Mouse (Mus musculus): ENCODE results near the gene Mest. TPM values are rescaled to one million over a fixed set of nuclear protein-coding genes. Genes with fewer than 3 reads are reported as not detected.

The Mest gene
- polyA plus RNA-seq, 1 experiment from 2014 or later: 780 TPM

DNA sequence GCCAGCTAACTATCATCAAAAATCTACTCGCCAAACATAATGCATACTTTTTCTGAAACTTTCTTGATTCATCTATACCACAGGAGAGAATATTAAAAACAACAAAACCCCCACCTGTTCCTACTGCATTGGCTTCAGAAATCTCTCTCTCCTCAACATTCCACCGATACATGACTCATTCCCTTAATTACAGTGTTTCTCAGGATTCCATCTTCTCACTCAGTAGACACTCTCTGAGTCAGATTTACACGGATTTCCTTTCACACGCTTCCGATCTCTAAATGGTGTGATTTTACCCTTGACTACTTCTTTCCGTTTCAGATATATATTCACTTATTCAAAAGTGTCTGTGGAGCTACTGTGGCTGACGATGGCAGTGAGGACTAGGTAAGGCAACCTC, 36.1 kb upstream of the Mest start:
- Histone ChIP-seq H3K27me3 (replicated peaks) (no peaks in the 10 kb centered on the region), H3K9me3 (no peaks in the 10 kb centered on the region), H3K4me1 (peaks cover 9% of the 10 kb centered on the region), H3K27ac (no peak overlapping the region), H3K36me3 (no peaks in the 10 kb centered on the region), H3K9ac (no peak overlapping the region), H3K4me3 (replicated peaks) (no peak overlapping the region), H3K4me2 (no peak overlapping the region)
- WGBS: 85% methylated on average over 7 of the region's 7 CpGs
- ATAC-seq (ENCODE audit: insufficient read depth, low FRiP score, low read depth): no peak

DNA sequence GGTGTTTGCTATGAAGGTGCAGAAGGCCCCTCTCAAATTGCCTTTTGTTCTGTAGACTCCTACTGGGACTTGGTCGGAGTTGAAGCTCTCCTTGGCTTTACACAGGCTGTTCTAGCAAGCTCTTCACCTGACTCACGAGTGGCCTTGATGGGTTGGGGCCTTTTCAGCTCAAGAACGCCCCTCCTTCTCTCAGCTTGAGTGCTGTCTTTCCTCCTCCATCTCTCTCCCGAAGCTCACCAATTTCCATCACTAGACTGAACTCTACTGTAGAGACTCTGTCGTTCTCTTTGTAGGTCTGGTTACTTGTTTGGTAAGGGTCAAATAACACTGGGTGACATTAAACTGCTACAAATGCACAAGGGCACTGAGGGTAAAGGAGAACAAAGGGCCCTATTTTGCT, 30.5 kb upstream of the Mest start:
- H3K4me3 ChIP-seq (replicated peaks): peak overlapping the region; percentile 51
- peak overlapping the region; percentile 90 for H3K27ac ChIP-seq
- no peaks in the 10 kb centered on the region for H3K36me3 ChIP-seq
- WGBS: 66% methylated on average over 5 of the region's 5 CpGs
- H3K4me2 ChIP-seq: peak overlapping the region; percentile 61
- no peak for ATAC-seq (ENCODE audit: insufficient read depth, low FRiP score, low read depth)
- peak overlapping the region; percentile 0; the same call in 1 of the 2 replicates for H3K9ac ChIP-seq
- peaks cover 6% of the 10 kb centered on the region; the same call in 1 of the 2 replicates for H3K4me1 ChIP-seq
- no peaks in the 10 kb centered on the region for H3K27me3 ChIP-seq (replicated peaks)
- no peaks in the 10 kb centered on the region for H3K9me3 ChIP-seq

DNA sequence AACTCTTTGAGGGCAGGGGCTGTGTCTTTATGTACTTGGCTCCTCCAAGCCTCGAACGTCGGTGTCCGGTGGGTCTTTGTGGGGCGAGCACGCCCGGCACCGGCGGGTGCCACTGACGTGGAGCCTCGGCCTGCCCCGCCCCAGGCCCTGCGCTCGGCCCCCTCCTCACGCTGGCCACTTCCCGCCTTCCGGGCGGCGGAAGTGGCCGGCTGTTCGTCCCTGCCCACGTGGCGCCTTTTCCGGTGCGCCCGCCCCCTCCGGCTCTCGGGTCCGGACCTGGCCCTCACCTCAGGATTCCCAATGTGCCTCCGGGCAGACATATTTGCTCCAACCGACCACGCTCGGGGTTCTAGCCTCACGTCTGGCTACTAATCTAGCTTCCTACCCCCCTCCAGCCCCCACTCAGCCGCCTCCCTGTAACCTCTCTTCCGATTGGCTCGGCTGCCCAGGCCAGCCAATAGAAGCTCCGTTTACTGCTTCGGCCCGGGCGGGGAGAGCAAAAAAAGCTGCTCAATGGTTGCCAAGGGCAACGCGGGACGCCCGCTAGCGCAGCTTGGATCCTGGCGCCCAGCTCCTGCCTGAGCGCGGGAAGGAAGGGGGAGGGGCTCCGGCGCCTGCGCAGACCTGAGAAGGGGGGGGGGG, 29.9 kb upstream of the Mest start, which contains the start of gene Cep41:
TSS of gene Cep41 (minus strand) at position 400 of the 642 bp plus-strand sequence.
- ATAC-seq (ENCODE audit: insufficient read depth, low FRiP score, low read depth): peak; percentile 95
- Histone ChIP-seq H3K4me3 (replicated peaks) (peak within 1 kb of the TSS; percentile 51), H3K27ac (peak within 1 kb of the TSS; percentile 90), H3K4me2 (peak within 1 kb of the TSS; percentile 61), H3K4me1 (peaks cover 8% of the 10 kb centered on the region; the same call in 1 of the 2 replicates), H3K9me3 (no peaks in the 10 kb centered on the region), H3K9ac (peak within 1 kb of the TSS; percentile 0; the same call in 1 of the 2 replicates), H3K27me3 (replicated peaks) (no peaks in the 10 kb centered on the region), H3K36me3 (no peaks in the 10 kb centered on the region)
- WGBS: under 1% methylated on average over 51 of the region's 52 CpGs

DNA sequence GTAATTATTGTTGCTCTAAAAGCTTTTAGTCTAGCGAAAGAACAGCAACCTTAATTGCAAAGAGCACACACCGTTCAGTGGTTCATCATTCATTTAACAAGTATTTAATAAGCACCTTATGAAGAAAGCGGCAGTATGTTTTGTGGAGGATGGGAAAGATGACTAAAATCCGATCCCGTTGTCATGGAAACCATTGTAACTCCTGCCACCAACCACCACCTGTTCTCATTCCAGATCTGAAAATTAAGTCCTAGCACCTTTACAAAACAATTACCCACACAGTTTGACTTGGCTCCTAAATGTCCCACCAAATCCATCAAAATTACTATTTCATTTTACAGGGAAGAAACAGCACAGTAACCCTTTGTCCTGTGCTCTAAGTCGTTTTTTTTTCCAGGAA, 29.1 kb upstream of the Mest start:
- no peak overlapping the region for H3K9ac ChIP-seq
- WGBS: 38% methylated on average over 6 of the region's 6 CpGs
- no peaks in the 10 kb centered on the region for H3K27me3 ChIP-seq (replicated peaks)

DNA sequence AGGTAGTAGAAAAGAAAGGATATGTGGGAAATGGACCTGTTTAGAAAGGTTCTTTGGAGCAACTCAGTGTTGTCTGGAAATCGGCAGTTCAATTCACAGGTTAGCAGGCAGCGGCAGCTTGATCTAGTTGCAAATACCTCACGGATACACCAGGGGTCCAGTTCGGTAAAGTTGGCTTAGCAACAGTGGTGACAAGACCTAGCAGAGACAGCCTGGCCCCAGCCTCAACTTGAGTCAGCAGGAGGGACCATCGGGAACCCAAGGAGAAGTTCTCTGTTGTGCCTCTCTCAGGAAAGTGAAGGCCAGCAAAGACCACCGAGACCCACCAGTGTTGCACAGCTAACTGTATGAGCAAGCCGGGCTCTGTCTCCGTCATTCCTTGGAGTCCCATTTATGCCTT, 28.2 kb upstream of the Mest start:
- no peak for ATAC-seq (ENCODE audit: insufficient read depth, low FRiP score, low read depth)
- H3K27me3 ChIP-seq (replicated peaks): no peaks in the 10 kb centered on the region
- H3K27ac ChIP-seq: no peak overlapping the region
- H3K9me3 ChIP-seq: no peaks in the 10 kb centered on the region
- no peak overlapping the region for H3K4me2 ChIP-seq
- H3K9ac ChIP-seq: no peak overlapping the region
- 87% methylated on average over 8 of the region's 8 CpGs for WGBS
- H3K4me3 ChIP-seq (replicated peaks): no peak overlapping the region
- H3K4me1 ChIP-seq: peaks cover 10% of the 10 kb centered on the region; the same call in 1 of the 2 replicates
- no peaks in the 10 kb centered on the region for H3K36me3 ChIP-seq

More for the DNA sequence above, 29.1 kb upstream of the Mest start:
- H3K4me1 ChIP-seq: peaks cover 8% of the 10 kb centered on the region; the same call in 1 of the 2 replicates
- H3K4me2 ChIP-seq: peak overlapping the region; percentile 61
- no peak for ATAC-seq (ENCODE audit: insufficient read depth, low FRiP score, low read depth)
- H3K27ac ChIP-seq: 0 out of 2 replicates have a peak overlapping the region, but pooled peaks have one; percentile 23
- peak overlapping the region; percentile 51; the same call in 1 of the 2 replicates for H3K4me3 ChIP-seq (replicated peaks)
- no peaks in the 10 kb centered on the region for H3K9me3 ChIP-seq
- H3K36me3 ChIP-seq: no peaks in the 10 kb centered on the region

DNA sequence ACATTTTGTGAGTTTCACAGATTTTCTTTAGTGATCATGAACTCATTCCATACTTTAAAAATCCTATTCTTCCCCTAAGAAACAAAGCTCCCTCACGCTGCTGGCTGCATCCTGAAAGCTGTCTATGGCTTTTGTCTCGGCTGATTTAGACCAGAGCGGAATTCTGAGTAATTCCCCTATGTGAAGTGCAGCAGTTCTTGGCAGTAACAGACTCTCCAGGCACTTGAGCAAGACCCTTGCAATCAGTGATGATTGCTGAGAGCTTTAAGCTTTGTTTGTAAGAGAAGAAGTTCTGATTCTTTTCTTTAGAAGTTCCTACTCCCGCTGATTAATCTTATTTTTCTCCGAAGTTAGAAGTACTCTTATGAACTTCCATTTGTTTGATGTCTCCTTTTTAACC, 25.9 kb upstream of the Mest start:
- Histone ChIP-seq H3K9ac (no peak overlapping the region), H3K27ac (peak overlapping the region; percentile 64), H3K4me2 (no peak overlapping the region), H3K4me1 (peaks cover 14% of the 10 kb centered on the region; the same call in 1 of the 2 replicates), H3K36me3 (no peaks in the 10 kb centered on the region), H3K9me3 (no peaks in the 10 kb centered on the region), H3K27me3 (replicated peaks) (no peaks in the 10 kb centered on the region), H3K4me3 (replicated peaks) (no peak overlapping the region)
- 22% methylated on average over 5 of the region's 5 CpGs for WGBS
- no peak for ATAC-seq (ENCODE audit: insufficient read depth, low FRiP score, low read depth)

DNA sequence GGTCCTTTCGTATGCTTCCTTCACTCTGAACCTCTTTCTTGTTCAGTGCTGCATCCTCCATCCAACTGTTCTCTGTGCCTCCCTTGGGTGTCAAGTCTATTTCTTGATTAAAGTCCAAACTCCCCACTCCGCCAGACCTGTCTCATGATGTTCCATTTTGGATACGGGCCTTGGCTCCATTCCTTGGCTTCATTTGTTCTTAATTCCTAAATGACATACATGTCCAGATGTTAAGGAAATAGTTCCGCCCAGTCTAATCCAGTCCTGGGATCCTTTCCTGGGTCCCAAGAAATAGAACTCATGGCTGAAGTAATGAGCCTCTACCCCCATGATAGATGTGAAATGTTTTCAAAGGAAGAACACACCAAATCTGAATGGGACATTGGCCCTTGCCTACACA, 25.3 kb upstream of the Mest start:
- 61% methylated on average over 4 of the region's 4 CpGs for WGBS
- Histone ChIP-seq H3K9me3 (no peaks in the 10 kb centered on the region), H3K27me3 (replicated peaks) (no peaks in the 10 kb centered on the region), H3K4me1 (peaks cover 9% of the 10 kb centered on the region; the same call in 1 of the 2 replicates), H3K4me2 (no peak overlapping the region), H3K4me3 (replicated peaks) (no peak overlapping the region), H3K36me3 (no peaks in the 10 kb centered on the region), H3K9ac (no peak overlapping the region), H3K27ac (peak overlapping the region; percentile 64)
- ATAC-seq (ENCODE audit: insufficient read depth, low FRiP score, low read depth): no peak

DNA sequence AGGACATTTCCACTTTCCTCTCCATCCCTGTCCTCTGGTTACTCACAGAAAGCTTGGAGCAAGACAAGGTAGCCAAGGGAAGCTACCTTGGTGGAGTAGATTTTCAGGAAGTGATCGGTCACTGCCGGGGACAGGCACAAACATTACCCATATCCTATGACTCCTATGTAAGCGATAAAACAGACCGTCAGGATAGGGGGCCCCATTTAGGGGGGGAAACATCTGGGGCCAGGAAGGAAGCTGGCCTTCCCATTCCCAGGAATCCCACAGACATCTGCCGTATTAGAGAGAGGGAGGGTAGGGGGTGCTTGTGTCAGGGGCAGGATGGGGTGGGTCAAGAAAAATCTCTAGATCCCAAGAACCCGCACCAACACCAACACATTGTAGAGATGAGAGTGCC, 23.2 kb upstream of the Mest start:
- no peaks in the 10 kb centered on the region for H3K27me3 ChIP-seq (replicated peaks)
- H3K9me3 ChIP-seq: no peaks in the 10 kb centered on the region
- 0 out of 2 replicates have a peak, but pooled peaks have one; percentile 27 for ATAC-seq (ENCODE audit: insufficient read depth, low FRiP score, low read depth)
- peaks cover 9% of the 10 kb centered on the region; the same call in 1 of the 2 replicates for H3K4me1 ChIP-seq
- 29% methylated on average over 6 of the region's 6 CpGs for WGBS
- no peak overlapping the region; the same call in 1 of the 2 replicates for H3K4me2 ChIP-seq
- no peak overlapping the region for H3K9ac ChIP-seq
- peak overlapping the region; percentile 45 for H3K27ac ChIP-seq
- no peak overlapping the region for H3K4me3 ChIP-seq (replicated peaks)
- no peaks in the 10 kb centered on the region for H3K36me3 ChIP-seq

DNA sequence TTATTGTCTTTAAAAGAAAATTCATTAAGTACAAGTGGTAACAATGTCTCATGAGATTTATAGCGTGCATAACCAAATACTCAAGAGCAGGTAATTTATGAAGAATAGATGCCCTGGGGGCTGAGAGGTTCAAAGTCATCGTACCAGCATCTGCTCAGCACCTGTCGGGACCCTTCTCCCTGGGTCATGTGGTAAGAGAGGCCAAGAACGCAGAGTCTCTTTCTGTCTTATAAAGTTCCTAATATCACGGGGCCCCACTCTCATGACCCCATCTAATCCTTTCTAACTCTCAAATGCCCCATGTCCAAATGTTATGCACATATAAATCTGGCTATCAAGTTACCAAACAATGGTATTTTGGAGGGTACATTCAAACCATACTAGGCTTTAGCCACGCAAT, 20.5 kb upstream of the Mest start:
- ATAC-seq (ENCODE audit: insufficient read depth, low FRiP score, low read depth): no peak
- no peaks in the 10 kb centered on the region for H3K27me3 ChIP-seq (replicated peaks)

DNA sequence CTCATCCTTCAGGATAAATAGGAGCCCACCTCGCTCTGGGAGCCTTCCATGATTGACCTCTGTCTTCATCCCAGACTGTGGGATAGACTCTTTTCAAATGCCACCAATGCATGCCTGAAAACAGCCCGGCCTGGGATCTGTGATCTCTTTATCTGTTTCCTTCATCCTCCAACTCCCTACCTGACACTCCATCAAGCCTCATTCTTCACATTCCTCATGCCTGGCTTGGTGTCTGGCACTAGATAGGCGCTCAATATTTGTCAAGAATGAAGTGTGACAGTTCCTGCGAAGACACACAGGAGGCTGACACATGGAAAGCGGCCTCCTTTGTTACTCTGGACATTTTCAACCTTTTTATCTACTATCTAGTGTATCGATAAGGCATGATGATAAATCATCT, 19.9 kb upstream of the Mest start:
- H3K27me3 ChIP-seq (replicated peaks): no peaks in the 10 kb centered on the region
- H3K4me1 ChIP-seq: peaks cover 6% of the 10 kb centered on the region; the same call in 1 of the 2 replicates
- H3K27ac ChIP-seq: peak overlapping the region; percentile 77
- no peak overlapping the region for H3K4me2 ChIP-seq
- no peaks in the 10 kb centered on the region for H3K36me3 ChIP-seq
- 63% methylated on average over 6 of the region's 6 CpGs for WGBS
- no peak overlapping the region for H3K9ac ChIP-seq
- no peak overlapping the region for H3K4me3 ChIP-seq (replicated peaks)
- no peak for ATAC-seq (ENCODE audit: insufficient read depth, low FRiP score, low read depth)
- no peaks in the 10 kb centered on the region for H3K9me3 ChIP-seq

More for the DNA sequence above, 20.5 kb upstream of the Mest start:
- Histone ChIP-seq H3K9ac (no peak overlapping the region), H3K4me3 (replicated peaks) (no peak overlapping the region), H3K36me3 (no peaks in the 10 kb centered on the region), H3K27ac (peak overlapping the region; percentile 77; the same call in 1 of the 2 replicates), H3K9me3 (no peaks in the 10 kb centered on the region), H3K4me1 (peaks cover 8% of the 10 kb centered on the region; the same call in 1 of the 2 replicates), H3K4me2 (no peak overlapping the region)
- 69% methylated on average over 6 of the region's 6 CpGs for WGBS

DNA sequence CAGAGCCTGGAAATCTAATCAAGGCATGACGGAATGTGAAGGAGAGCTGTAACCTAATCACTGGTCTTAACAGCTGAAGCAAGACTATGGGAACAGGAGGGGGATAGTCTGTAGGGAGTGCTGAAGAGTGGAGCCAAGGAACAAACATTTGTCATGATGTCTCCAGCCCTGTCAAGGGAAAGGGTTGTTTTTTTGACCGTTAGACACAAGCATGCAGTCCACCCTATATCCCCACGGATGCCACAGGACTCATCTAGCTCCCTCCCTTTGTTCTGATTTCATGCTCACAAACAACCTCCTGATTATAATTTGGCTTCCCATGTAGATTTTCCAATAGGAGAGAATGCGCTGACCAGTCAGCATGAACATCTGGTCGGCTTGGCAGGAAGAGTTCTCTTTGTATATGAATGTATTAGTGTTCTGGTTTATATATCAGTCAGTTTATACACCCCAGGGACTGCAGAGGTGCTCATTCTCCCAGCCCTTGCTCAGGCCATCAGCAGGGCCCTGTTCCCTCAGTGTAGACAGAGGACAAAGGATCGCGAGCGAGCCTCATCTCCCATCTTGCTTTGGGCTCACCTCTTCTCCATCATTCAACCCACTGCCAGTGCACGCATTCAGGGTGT, 19.3 kb upstream of the Mest start:
- no peak overlapping the region for H3K4me3 ChIP-seq (replicated peaks)
- H3K4me2 ChIP-seq: no peak overlapping the region
- peaks cover 6% of the 10 kb centered on the region; the same call in 1 of the 2 replicates for H3K4me1 ChIP-seq
- no peaks in the 10 kb centered on the region for H3K9me3 ChIP-seq
- no peaks in the 10 kb centered on the region for H3K27me3 ChIP-seq (replicated peaks)
- peak; percentile 73; the same call in 1 of the 2 replicates for ATAC-seq (ENCODE audit: insufficient read depth, low FRiP score, low read depth)
- H3K9ac ChIP-seq: no peak overlapping the region
- H3K27ac ChIP-seq: peak overlapping the region; percentile 81
- H3K36me3 ChIP-seq: no peaks in the 10 kb centered on the region
- 57% methylated on average over 9 of the region's 9 CpGs for WGBS

DNA sequence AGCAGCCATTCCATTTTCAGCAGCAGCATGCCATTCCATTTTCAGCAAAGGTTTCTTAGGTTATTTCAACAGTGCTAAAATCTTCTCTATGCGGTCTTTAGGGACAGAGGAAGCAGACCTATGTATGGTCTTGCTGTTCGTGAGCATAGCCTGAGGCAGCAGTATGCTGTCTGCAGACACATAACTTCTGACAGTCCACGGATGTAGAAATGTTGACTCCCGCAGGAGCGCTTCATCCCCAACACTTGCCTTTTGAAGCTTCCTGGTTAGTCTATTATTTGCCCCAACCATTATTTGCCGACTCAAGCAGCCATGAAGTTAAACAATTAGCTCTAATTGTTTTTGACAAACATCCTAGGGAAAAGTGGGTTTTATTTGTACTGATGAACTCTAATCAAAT, 14.2 kb upstream of the Mest start:
- no peaks in the 10 kb centered on the region for H3K36me3 ChIP-seq
- H3K4me3 ChIP-seq (replicated peaks): no peak overlapping the region
- H3K4me1 ChIP-seq: peaks cover 10% of the 10 kb centered on the region; the same call in 1 of the 2 replicates
- no peaks in the 10 kb centered on the region for H3K27me3 ChIP-seq (replicated peaks)
- no peak for ATAC-seq (ENCODE audit: insufficient read depth, low FRiP score, low read depth)
- H3K9ac ChIP-seq: no peak overlapping the region
- 44% methylated on average over 6 of the region's 6 CpGs for WGBS
- H3K4me2 ChIP-seq: no peak overlapping the region
- H3K9me3 ChIP-seq: no peaks in the 10 kb centered on the region
- H3K27ac ChIP-seq: no peak overlapping the region

Data from stomach, embryonic 15.5 days (tissue).